Mouse (Mus musculus): ENCODE results near the gene Acot7.
A peak's percentile ranks its signal among the peaks of the same experiment; 100 is the strongest.

Acot7 gene

DNA sequence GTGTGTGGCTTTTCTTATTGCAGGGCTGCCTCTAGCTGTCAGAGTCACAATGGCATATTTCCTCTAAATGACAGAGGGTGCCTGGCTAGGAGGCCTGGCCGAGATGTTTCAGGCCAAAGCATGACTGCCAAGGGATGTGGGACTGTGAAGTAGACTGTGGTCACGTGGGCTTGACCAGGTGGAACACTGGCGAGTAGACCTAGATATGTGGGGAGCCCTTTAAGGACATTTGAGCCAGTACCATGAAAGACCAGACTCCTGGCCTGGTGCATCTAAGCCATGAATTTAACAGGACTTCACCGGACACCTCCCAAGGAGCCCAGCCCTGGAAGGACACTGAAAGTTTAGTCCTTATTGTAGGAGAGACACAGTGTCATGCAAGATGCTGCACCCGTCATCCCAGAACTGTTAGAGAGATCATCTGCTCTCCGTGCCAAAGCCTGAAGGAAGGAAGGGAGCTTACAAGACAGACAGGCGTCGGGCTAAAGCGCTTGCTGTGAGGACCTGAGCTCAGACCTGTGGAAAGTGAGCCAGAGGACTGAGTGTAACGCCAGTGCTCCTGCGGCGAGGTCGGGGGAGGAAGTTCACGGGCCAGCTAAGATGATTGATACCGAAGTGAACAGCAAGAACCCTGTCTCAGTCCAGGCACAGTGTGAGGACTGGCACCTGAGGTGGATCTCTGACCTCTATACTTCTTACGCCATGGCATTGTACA is 2.2 kb downstream of the Acot7 start:
- no peak for DNase-seq (ENCODE audit: low spot score)

DNA sequence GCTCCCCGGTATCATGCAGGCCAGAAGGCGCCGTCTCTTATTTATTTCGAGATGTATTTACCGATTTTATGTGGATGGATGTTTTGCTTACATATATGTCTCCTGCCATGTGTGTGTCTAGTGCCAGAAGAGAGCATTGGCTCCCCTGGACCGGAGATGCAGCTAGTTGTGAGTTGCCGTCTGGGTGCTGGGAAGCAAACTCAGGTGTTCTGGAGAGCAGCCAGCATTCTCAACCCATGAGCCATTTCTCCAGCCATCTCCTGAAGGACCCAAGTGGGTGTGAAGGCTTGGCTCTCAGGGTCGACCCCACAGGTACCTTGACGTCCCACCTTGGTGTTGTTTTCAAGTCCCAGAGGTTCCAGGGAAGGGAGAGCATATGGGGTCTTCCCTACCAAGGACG is 4.3 kb downstream of the Acot7 start:
- DNase-seq (ENCODE audit: low spot score): no peak

DNA sequence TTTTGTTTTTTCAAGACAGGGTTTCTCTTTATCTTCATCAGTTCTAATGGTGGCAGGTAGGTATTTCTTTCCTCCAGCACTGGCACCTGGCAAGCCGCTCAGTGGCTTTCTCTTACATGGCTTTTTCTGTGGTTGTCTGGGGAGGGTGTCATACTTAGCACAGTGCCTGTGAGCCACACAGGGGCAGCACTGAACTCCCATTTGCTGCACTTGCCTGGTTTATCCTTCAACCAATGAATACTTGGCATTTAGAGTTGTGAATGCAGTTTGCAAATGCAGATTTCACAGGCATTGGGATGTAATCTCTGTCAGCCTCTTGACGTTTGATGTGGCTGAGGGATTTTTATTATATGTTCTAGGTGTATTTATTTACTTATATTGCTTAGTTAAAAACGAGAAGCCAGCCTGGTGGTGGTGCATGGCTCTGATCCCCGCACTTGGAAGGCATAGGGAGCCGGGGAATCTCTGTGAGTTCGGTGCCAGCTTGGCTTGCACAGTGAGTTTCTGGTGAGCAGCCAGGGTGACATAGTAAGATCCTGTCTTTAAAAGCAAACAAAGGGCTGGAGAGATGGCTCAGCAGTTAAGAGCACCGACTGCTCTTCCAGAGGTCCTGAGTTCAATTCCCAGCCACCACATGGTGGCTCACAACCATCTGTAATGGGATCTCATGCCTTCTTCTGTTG is 6.6 kb downstream of the Acot7 start:
- DNase-seq (ENCODE audit: low spot score): no peak

DNA sequence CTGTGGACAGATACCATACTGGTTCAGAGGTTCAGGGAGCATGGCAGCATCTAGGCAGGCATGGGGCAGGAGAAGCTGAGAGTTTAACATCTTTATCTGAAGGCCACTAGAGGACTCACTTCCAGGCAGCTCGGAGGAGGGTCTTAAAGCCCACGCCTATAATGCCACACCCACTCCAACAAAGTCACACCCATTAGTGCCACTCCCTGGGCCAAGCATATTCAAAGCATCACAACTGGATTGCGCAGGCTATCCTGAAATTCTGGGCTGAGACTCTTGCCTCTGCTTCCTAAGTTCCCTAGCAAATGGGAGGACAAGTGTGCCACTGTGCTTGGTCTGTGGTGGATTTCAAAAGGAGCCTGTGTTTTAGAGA is 7.2 kb downstream of the Acot7 start:
- DNase-seq (ENCODE audit: low spot score): peak; percentile 24

DNA sequence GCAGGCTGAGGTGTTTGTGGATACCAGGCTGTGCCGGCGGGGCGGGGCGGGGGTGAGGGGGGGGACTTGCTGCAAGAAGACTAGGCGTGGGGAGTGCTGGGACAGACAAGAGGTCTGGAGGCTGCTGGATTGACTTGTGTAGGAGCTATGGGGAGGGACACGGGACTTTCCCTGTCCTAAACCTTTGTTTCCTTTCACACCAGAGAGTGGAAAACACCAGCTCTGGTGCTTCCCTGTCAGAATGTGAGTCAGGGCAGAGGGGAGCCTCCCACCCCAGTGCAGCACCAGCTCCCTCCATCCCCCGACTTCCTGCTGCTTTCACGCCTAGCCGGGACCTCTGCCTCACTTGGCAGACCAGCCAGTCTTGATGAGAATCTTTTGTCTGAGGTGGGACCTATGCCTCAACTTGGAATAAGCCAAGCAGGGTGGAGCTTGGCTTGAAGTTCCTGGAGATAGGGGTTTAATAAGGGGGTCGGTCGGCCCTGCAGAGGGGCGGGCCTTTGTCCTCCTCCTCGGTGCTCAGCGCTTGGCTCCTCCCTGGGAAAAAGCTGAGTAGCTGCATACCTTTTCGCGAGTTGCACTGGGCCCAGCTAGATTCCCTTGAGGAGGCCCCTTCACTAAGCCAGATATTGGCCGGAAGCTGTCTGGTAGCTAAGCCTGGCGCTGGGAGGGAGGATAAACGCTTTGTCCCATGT is 7.7 kb downstream of the Acot7 start:
- DNase-seq (ENCODE audit: low spot score): peak; percentile 41

DNA sequence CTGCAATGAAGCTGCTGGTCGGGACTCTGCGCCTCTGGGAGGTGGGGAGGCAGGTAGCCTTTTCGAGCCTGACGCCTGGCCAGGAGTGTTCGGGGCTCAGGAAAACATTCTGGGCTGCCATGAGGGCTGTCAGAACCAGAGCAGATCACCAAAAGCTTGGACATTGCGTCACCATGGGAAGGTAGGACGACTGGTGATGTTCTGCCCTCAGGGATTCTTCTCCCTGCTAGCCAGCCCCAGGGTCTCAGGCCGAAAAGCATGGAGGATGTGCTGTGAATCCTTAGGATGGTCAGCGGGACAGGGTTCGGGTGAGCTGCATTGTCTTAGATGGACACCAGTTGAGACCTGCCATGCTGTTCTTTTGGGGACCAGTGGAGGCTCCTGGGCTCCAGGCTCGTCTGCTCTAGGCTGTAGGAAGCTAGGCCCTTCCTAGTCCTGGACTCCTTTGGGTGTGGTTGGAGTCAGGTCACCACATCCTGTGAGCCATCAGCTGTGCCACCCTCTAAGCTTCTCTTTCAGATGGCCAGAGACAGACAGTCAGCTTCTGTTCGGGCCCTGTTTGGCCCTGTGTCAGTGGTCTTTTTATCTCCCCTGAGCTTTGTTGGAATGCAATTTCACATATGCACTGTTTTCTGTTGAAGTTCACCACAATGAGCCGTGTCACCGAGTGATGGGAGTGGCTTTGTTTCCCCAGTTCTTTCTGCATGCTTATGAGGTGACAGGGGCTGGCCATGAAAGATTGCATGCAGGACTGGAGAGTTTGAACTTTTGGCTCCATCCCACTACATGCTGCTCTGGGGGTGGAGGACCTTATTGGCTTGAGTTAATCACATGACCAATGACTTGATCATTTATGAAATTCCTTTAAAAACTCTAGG is 8.5 kb downstream of the Acot7 start:
- DNase-seq (ENCODE audit: low spot score): no peak

DNA sequence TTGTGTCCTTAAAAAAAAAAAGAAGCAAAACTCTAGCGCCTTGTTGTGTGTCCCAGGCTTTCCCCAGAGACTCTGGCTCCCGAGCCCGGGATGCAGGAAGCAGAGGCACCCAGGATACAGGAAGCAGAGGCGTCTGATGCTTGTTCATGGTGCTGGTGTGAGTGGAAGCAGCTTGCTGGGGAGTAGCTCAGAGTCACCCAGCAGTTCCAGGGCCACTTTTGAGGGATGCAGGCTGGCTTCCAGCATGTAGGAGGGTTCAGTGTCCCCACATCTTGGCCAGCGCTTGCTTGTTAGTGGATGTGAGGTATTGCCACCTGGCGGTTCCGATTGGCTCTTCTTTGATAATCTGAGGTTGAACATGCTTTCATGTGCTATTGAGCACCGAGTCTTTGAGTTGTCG is 9.2 kb downstream of the Acot7 start:
- DNase-seq (ENCODE audit: low spot score): no peak

DNA sequence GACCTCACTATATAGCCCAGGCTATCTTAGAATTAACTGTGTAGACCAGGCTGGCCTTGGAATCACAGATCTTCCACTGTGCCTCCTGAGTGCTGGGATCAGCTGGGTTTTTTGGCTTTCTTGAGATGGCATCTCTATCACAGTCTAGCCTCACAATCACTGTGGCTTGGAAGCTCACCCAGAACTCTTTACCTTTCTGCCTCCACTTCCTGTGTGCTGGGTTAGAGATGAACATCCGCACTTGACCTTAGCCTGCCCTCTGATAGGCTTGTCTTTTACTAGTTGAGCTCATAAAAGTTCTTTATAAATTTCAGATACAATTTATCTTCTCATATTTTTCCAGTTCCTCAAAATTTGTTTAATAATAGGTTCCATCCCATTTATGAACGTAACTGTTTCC is 10.7 kb downstream of the Acot7 start:
- DNase-seq (ENCODE audit: low spot score): no peak

DNA sequence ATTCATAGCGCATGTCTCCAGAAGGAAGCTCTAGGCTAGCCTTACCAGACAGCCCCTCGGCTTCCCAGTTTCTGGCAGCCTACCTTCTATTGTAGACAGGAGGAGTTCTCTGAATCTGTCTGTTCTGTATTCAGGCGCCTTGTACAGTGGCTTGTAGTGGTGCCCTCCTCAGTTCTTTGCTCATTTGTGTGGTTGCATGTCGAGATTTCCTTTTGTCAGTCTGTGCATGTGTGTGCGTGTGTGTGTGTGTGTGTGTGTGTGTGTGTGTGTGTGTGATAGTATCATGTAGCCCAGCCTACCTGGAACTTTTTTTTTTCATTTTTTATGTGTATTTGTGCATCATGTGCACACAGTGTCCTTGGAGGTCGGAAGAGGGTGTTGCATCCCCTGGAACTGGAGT is 11.1 kb downstream of the Acot7 start:
- DNase-seq (ENCODE audit: low spot score): no peak

DNA sequence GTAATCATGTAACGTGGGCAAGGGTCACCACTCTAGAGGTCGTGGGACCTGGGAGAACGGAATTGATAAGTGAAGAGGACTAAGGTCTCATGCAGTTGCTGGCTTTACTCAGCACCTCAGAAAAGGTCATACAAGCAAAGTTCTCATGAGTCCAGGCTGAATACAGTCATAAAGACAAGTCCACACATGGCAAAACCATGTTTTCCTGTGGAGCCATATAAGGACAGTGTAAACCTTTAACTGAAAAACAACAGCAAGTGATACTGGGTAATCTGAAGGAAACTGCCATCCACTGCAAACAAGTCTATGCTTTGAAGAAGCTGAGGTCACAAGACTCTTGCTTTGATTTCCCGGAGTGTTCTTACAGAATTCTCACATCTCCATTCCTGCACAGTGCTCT is 11.8 kb downstream of the Acot7 start:
- DNase-seq (ENCODE audit: low spot score): no peak

DNA sequence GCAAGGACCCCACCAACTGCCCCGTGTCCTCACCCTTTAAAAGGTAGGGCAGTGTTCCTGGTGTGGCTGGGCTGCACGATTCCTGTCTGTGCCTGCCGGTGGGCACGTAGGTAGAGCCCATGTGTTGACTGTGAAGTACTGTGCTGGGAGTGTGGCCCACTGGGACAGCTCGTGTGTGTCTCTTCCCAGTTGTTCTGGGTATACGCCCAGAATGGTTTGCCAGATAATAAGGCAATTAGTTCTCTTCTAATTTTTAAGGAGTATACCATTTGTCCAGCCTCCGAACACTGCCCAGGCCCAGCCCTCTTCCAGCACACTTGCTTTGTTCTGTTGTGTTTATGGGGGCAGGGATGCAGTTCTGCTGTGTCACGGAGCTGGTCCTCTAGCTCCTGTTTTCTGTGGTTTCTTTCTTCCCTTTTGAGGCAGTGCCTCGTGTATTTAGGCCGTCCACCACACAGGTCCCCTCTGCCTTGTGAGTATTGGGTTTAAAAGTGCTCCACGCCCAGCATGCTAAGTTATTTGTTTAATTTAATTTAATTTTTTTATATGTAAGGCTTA is 12.2 kb downstream of the Acot7 start:
- DNase-seq (ENCODE audit: low spot score): no peak

DNA sequence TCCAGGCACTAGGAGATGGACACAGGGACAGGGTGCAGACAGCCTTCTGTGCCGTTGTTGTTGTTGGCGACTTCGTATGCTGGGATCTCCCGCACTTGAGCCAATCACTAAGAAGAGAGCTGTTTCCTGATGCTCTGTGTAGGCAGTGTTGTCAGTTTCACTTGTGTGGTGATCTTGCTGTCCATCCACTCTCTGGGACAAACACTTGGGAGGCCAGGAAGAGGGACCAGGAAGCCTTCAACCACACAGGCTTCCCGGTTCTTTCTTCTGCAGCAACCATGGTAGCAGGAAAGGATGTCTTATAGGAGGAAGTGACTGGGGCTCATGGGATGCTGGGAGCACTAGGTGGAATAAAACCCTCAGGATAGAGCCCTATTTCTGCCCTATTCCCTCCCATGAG is 12.8 kb downstream of the Acot7 start:
- DNase-seq (ENCODE audit: low spot score): no peak

DNA sequence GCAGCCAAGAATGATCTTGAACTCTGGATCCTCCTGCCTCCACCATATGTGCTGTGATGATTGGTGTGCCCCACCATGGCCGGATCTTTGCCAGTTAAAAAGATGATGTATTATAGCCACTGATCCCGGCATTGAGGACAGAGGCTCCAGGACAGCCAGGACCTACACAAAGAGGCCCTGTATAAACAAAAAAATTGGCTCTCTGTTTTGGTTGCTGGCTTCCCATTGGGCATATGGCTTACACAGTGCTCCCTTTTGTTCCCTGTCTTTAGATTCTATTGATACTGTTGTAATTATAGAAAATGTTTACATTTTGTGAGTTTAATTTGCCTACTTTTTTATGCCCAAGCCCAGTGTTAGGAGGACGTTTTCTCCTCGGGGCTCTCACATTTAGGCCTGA is 14.6 kb downstream of the Acot7 start:
- DNase-seq (ENCODE audit: low spot score): no peak

DNA sequence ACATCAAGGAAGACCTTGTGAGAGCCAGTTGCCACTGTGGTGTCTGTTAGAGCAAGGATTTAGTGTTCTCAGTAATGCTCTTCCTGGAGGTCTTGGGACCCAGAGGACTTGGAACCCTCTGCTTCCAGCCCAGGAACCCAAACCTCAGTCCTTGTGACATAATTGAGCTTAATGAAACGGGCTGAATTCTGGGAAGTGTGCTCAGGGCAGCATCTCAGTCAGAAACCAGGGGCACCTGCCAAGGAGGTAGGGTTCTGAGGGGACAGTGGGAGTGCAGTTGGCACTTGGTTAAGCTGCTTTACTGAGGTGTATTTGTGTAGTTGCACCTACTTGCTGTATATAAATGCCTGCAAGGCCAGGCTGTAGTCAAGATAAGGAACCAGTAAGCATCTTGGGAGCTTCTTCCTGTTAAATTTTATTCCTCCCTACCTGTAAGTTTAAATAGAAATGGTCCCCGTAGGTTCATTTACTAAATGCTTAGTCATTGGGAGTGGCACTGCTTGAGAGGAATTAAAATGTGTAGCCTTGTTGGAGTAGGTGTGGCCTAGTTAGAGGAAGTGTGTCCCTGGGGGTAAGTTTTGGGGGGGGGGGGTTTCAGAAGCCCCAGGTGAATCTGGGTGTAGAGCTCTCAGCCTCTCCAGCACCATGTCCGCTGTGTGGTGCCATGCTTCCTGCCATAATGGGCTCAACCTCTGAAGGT is 16.7 kb downstream of the Acot7 start:
- DNase-seq (ENCODE audit: low spot score): no peak

DNA sequence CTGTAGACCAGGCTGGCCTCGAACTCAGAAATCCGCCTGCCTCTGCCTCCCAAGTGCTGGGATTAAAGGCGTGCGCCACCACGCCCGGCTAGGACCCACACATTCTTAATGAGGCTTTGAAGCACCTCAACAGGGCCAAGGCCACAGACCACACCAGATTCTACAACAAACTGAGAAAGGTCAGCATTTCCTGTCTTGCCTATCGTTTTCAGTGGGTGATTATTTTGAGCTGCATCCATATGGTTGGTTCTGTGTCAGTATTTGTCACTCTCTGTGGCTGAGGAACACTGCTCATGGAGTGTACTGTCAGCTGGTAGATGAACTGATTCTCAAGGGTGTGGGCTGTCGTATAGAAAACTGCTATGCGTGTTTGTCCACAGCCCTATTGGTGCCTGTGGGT is 18.3 kb downstream of the Acot7 start:
- DNase-seq (ENCODE audit: low spot score): no peak

DNA sequence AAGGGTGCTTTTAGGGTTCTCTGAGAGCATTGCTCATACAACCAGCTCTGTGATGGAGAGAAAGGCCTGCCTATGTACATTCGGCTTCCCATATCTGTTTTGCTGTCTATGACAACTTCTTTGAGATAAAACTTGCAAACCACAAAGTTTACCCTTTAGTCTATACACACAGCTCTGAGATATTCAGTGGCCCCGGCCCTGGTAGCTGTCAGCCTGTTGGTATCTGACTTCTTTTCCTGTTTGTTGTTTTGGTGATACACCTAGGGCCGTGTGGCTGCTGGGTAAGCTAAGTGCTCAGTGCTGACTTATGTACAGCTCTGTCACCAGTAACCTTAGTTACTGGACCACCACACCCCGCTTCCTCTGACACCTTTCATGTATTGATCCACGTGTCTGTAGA is 19.6 kb downstream of the Acot7 start:
- no peak for DNase-seq (ENCODE audit: low spot score)

DNA sequence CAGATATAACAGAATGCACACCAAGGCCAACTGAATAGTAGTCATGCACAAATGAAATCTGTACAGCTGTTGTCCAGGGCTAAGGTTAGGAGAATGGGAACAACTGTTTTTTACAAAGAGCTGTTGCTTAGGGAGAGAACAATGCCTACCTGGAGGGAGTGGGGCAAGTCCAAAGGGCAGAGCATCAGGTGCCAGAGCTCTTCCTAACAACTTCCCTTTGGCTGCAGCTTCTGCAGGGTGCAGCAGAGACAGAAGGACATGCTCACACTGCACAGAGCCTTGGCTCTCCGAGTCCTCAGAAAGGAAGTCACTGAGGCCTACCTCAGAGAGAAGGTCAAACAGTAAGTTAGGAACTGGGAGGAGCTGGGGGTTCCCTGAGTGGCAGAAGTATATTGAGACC is 21.7 kb downstream of the Acot7 start:
- DNase-seq (ENCODE audit: low spot score): no peak

DNA sequence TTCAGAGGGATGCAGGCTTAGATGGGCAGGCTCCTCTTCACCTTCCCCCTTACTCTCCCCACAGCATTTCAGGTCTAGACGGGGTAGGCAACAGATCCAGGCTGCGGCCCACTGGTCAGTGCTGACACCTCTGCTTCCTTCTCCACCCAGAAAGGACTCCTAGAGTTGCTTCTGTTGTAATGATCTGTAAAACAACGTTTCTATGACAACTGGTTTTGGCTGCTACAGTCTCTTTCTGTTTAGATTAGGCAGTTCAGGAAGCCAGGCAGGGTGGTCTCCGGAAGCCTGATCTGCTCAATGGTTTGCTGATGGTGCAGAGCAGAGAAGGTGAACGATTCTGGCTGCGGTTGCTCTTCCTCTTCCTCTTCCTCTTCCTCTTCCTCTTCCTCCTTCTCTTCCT is 23.6 kb downstream of the Acot7 start:
- no peak for DNase-seq (ENCODE audit: low spot score)

DNA sequence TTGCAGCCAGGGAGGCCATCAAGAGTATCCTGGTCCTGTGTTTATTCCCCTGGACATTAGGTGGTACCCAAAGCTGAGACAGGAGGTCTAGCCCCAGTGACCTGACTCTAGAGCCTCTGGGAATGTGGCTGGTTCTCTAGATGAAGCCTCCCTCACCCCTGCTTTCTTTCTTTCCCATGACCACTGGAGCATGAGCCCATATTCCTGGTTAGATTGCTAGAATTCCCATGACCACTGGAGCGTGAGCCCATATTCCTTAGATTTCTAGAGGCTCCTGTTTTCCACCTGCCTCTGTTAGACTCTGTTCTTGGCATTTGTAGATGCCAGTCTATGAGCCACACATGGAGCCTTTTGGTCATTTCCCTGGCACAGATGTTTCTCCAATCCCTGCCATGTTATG is 24.5 kb downstream of the Acot7 start:
- no peak for DNase-seq (ENCODE audit: low spot score)

DNA sequence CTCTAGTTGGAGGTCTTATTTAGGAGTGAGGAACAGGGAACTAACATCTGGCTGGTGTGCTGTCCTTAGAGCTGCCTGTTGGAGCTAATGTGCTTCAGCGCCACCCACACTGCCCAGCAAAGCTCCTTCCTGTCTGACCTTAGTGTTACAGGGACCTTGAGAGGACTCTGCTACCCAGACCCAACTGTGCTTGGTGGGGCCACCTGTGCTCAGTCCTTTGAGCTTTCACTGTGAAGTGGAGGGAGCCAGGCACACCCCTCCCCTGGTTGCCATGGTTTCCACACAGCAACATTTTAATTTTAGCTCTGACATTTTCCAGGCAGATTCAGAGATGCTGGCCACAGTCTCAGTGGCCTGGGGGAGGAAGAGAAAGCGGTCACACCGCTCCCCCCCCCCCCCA is 25.0 kb downstream of the Acot7 start:
- no peak for DNase-seq (ENCODE audit: low spot score)

DNA sequence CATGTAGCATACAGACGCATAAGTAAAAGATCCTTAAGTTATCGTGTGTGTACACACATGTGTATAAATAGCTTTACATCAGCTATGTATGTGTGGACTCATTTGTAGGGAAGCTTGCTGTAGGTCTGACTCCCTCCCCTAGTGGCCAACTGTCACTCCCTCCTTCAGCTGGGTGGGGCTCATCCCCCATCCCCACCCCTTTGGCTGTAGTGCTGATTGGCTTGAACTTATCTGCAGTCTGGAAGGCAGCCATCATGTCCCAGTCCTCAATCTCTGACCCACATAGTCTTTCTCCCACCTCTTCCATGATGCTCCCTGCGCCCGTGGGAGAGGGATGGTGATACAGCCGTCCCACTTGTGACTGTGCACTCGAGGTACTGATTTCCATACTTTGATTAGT is 26.7 kb downstream of the Acot7 start:
- no peak for DNase-seq (ENCODE audit: low spot score)

DNA sequence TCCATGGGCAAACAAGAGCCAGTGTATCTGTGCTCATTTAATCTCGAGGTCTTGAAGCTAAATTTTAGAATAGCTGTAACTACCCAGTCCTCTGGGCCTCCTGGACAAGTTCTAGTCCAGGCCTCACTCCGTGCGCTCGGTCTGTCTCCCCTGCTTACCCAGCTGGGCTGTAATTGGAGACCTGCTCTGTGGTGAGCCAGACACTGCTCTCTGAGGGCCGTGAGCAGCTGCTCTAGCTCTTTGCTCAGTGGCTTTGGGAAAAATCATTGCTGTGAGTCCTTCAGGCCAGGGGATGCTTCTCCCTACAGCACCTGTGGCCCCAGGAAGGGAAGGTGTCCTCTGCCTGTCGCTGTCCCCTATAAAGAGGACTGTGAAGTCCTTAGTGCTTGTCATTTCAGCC is 28.3 kb downstream of the Acot7 start:
- DNase-seq (ENCODE audit: low spot score): no peak

Data from ovary, postnatal 36 days (tissue).